Mouse (Mus musculus) small intestine, adult 2 months (tissue): ENCODE data around the gene Nostrin.

Source experiments
- CTCF ChIP-seq: fragments of 200-500 bp; IDR thresholded peaks from 2 replicates; pipeline ENCODE4 v1.5.1; 2012; ENCODE audit warnings: low read depth, mild to moderate bottlenecking, control low read depth, inconsistent platforms, low read length, moderate library complexity, mixed read lengths; ENCODE audit not compliant: insufficient replicate concordance, insufficient read length; ENCODE audit errors: extremely low read depth
- POLR2A ChIP-seq: fragments of 200-500 bp; IDR thresholded peaks from 2 replicates; pipeline ENCODE4 v1.6.1; 2012; ENCODE audit warnings: low read depth, mild to moderate bottlenecking, control low read depth, inconsistent platforms, low read length, moderate library complexity

DNA sequence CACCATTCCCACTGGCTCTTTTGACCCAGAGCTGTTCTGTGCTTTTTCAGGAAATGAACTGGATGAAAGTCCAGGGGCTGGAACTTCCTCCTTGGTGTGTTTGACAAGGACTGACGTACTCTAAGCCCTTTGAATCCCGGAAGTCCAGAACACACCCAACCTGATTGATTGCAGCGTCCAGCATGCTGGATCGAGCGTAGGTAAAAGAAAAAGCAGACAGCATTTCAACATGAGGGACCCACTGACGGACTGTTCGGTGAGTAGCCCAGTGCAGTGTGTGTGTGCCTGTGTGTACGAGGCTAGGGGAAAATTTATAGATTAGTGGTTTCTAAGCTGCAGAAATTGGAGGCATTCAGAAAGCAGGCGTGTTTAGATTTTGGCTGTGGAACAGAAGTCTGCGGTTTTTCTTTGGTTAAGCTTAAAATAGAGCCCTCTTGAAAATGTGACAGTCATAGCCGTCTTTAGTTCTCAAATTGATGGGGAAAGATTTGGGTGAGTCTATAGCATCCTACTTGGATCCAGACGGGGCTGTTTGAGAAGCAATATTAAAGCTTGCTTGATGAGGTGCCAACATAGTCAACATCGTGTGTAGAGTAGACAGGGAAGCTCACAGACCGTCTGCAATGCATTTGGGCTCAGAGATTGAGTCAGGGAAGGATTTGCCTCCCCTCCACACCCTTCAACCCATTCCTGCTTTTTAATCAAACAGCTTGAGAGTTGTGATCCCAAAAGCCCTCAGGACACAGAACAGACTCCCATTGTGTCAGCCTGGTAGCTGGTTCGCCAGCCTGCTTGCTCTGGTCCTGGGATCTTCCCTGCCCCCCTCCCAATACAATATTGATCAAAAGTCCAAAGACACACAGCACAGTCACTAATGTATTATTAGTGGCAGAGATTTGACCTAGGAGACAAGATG, at the start of gene Nostrin:
- TF ChIP-seq CTCF (no peak), POLR2A (peak; percentile 51; the same call in 1 of the 2 replicates)
